Mouse (Mus musculus) layer of hippocampus, postnatal 25 days (tissue): ENCODE results near the gene Cela1. TPM values are rescaled to one million over a fixed set of nuclear protein-coding genes. Genes with fewer than 3 reads are reported as not detected.

Experiments
- DNase-seq, 2 experiments: peaks; one replicate each; pipeline ENCODE4 v3.0.0; 2022; ENCODE audit warnings: mixed read lengths in 2 of 2, low spot score in 1 of 2; ENCODE audit errors: extremely low spot score in 1 of 2
- total RNA-seq, 2 experiments: library from RNA; stranded (reverse); gene quantifications; 2 replicates each; pipeline ENCODE4 v1.2.3; 2021

Cela1 gene
- total RNA-seq = 1 to 10 TPM; 1.6 to 1.8 TPM

DNA sequence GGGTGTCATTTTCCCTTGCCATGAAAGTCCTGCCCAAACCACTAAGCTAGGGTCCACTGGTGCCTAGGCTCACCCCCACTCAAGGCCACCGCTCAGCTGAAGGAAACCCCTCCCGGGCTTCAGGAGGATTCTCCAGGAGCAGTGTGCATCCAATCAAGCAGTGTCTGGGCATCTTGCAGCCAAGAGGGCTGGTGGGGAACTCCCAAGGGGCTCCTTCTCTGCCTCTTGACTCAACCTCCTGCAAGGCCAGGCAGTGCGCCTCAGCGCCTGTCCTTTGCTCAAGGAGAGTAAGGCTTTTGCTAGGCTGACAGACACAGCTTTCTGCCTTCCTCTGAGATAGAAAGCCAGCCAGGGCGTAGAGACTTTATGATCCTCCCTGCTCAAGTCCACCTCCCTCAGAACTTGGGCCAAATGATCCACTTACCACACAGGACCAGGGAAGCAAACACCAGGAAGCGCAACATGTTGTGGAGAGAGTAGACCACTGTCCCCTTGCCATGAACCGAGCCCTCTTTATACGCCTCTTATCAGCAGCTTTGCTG is at the start of gene Cela1:
Cela1 (minus strand) TSS at position 492 of the 542 bp plus-strand sequence.
- DNase-seq = no peak

DNA sequence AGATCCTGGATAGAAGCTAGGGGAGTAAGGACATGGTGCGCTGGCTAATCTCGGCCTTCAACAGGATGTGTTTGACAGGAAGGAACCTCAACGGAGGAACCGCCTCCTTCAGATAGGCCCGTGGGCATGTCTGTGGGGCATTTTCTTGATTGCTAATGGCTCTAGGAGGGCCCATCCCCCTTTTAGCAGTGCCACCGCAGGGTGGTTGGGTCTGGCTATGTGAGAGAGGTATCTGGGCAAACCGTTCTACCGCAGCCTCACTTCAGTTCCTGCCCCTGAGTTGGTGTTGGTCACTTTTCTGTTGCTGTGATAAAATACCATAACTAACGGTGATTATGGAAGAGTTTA is 48.2 kb upstream of the Cela1 start:
- no peak for DNase-seq

DNA sequence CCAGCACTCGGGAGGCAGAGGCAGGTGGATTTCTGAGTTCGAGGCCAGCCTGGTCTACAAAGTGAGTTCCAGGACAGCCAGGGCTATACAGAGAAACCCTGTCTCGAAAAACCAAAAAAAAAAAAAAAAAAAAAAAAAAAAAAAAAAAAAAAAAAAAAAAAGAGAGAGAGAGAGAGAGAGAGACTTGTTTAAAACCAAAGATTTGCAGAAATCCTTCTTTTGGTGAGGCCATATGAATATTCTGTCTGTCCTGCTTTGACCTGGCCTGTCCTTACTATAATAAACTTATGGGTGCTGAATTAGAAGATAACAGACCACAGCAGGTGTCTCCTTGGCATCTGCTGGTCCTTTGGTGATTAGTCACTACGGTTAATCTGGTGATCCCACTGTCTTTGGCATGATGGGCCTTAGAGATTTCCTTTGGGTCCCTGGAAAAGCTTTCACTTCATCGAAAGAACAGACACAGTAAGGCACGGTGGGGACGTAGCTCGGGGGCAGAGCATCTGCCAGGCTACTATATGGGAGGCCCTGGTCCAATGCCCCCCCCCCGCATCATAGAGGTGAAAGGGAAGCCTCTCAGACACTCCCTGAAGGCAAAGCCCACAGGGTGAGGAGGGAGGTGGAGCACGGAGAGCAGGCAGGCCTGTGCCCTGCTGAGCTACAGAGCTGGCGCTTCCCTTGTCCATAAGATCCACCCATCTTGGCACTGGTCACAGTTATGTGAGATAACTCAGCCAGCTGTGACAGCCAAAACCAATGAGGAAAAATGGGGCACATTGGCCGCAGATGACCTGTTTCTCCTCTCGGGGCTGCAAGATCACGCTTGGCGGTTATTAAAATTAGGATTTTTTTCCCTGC is 47.6 kb upstream of the Cela1 start:
- no peak for DNase-seq

GRCm38 (mm10) chr15:100732580-100732979 is 44.9 kb upstream of the Cela1 start:
- no peak for DNase-seq

GRCm38 (mm10) chr15:100731081-100731480 is 43.4 kb upstream of the Cela1 start:
- no peak for DNase-seq

- DNase-seq = no peak
Observed at GRCm38 (mm10) chr15:100729281-100729985, 41.7 kb upstream of the Cela1 start, which contains the start of gene Galnt6. TSS of gene Galnt6 (minus strand) at chr15:100729376.

DNA sequence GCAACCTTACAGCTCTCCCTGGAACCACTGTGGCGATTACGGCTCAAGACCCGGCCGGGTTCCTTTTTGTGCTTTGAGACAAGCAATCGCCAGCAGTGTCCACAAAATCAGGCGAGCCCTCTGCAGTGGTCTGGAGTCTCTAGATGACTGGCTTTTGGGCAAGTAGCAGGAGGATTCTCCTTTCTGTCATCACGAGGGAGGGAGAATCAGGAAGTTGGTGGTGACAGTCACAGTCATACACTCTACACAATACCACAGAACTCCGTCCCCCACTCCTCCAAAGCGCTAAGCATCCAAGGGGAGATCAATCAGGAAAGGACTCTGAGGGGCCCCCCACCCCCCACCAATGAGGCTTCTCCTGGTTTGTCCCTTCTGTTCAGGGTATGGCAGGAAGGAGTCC is 40.9 kb upstream of the Cela1 start:
- no peak for DNase-seq

GRCm38 (mm10) chr15:100727834-100728233 is 40.1 kb upstream of the Cela1 start:
- DNase-seq = no peak

GRCm38 (mm10) chr15:100726721-100727120 is 39.0 kb upstream of the Cela1 start:
- DNase-seq = no peak

DNA sequence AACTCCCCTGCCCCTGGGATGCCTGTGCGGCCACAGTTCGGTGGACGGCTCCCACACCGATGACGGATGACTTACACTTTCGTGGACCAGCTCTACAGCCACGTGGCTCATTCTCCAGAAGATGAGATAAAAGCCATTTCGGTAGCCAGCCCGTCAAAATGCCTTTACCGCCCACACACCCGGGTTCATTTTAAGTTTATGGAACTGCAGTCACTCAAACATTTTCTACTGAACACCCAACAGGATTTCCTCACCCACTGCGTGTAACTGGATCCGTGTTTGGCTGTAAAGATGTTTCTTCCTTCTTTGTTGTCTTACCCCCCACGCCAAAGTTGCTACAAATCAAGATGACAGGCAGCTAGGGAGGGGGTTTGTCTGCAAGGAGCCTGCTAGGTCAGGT is 35.8 kb upstream of the Cela1 start:
- no peak for DNase-seq

GRCm38 (mm10) chr15:100722564-100722963 is 34.8 kb upstream of the Cela1 start:
- DNase-seq = no peak

DNA sequence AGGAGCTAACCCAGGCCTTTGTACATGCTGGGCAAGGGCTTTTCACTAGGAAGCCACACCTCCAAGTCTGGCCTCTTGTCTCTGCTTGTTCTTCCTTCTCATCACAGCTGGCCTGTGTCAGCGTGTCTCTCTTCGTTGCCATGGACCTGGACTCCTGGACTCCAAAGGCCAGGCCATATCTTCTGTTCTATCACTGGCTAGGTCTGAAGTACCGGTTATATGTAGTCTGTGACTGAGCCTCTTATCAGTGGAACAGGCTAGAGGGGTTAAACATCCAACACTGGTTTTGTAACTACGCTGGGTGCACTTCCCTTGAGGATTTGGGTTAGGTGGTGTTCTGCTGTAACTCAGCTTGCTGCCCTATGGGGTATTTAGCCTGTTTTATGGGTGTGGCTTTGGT is 34.3 kb upstream of the Cela1 start:
- no peak for DNase-seq

- DNase-seq = no peak
Observed at GRCm38 (mm10) chr15:100721445-100721844, 33.7 kb upstream of the Cela1 start.

DNA sequence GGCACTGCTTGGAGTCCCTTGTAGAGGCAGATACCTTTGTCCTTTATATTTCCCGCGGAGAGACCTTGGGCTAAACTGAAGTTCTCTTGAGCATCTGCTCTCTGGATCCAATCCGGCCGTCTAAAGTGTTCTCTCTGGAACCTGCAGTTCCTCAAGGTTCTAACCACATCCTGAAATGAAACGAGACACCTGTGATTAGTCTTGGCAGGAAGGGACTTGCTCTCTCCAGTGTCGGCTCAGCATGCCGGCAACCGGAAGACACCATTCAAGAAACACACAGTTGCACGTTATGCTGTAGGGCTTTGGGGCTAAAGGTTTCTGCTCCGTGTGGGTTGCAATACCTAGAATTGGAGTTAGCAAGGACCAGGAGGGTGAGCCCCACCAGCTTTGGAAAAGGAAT is 32.3 kb upstream of the Cela1 start:
- no peak for DNase-seq

DNA sequence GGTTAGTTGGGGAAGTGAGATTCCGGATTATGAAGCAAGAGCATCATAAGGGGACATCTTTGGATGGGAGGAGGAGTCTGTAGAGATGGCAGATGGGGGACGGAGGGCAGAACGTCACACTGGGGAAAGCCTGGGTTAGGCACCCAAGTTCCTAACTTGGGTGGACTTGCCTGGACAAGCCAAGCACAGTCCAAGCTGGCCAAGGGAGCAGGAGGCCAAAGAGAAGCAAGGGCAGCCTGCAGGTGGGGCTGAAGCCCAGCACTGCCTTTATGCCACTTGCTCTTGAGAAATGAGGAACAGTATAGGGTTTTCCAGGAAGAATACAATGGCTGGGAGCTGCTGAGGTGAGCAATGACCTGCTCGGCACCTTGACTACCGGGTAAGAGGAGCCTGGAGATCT is 31.5 kb upstream of the Cela1 start:
- DNase-seq = no peak

DNA sequence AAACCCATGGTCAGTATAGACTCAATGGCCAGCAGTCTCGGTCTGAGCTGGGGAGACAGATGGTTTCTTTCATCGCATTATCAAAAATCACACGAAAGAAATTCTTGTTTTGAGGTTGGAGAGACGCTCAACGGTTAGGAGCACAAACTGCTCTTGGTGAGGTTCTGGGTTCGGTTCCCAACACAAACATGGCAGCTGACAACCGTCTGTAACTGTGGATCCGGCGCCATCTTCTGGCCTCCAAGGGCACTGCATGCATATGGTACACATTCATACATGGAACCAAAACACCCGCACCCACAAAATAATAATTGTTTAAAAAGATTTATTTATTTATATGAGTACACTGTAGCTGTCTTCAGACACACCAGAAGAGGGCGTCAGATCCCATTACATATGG is 30.9 kb upstream of the Cela1 start:
- no peak for DNase-seq

- no peak for DNase-seq
Observed at GRCm38 (mm10) chr15:100717933-100718332, 30.2 kb upstream of the Cela1 start.

GRCm38 (mm10) chr15:100715399-100715993 is 27.8 kb upstream of the Cela1 start:
- DNase-seq = no peak

GRCm38 (mm10) chr15:100714470-100714869 is 26.7 kb upstream of the Cela1 start:
- DNase-seq = no peak

GRCm38 (mm10) chr15:100710838-100711237 is 23.1 kb upstream of the Cela1 start:
- no peak for DNase-seq

GRCm38 (mm10) chr15:100708433-100709078 is 20.8 kb upstream of the Cela1 start:
- DNase-seq = no peak
